Mouse (Mus musculus) embryo, embryonic 11 days (tissue): Measurements from ENCODE around the gene Tnik.

Experiments
- DNase-seq: peaks from one replicate; pipeline ENCODE4 v3.0.0-alpha.2; 2015

Tnik gene

DNA sequence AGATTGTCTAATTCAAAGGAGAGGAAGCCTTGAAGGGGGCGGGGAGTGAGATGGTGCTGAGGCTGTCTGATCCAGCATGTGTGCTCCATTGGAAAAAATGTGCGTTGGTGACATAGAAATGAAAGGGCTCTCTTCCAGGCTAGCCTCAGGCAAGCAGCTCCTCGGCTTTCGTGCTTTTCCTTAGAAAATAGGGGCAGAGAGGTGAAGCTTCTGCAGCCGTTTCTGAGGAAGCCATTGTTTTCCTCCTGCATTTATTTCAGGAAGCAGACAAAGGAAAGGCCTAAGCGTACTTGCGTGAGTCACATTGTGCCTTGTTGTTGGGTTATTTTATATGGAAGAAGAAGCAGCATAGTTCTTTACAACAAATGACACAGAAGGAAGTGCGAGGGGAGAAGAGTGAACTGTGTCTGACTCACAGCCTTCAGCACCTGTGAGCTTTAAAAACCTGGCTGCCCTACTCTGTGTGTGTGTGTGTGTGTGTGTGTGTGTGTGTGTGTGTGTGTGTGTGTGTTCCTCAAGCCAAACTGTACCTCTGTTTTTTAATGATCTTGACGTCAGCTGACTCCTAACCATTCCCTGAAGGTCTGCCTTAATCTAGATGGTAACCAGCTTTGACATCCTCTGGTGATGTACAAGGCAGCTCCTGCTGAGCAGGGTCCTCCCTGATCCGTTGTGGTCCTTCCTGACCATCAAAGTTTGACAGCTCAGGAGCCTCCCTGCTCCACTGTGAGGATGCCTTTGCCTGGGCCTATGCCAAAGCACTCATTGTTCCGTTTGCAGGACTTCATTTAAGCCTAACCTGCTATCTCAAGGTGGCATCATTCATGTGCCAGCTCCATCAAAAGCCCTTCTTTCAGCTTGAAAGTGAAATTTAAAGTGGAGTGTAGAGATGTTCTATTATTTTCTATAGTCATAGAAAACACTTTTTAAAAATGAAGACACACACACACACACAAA is 228.3 kb downstream of the Tnik start:
- peak; percentile 43 for DNase-seq

DNA sequence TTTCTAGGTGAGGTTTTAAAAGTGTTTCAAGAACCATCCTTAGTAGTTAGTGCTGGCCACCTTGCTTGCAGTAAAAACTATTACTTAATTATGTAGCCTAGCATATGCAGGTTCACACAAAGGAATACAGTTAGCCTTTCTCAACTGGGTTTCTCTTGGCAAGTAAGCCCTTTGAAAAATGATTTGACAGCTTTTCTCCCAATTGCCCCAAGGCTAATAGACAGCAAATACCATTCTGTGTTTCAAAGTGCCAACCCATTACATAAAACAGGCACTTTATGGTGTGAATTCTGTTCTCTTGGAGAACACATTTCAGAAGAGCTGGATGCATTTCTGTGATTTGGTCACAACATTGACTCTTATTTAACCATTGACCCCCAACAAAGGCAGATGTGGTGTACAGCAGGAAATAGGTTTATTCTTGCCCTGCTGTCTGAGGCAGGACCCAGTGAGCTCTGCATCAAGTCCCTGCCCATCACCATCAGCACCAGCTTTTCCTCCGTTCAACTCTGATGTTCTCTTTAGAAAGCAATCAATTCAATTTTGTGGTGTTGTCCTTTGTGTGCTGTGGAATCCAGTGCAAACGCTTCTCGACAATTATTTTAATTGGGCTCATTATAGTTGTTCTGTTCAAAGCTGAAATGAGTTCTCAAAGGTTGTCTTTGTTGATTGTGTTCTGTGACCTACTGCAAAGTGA is 233.9 kb downstream of the Tnik start:
- DNase-seq: no peak

DNA sequence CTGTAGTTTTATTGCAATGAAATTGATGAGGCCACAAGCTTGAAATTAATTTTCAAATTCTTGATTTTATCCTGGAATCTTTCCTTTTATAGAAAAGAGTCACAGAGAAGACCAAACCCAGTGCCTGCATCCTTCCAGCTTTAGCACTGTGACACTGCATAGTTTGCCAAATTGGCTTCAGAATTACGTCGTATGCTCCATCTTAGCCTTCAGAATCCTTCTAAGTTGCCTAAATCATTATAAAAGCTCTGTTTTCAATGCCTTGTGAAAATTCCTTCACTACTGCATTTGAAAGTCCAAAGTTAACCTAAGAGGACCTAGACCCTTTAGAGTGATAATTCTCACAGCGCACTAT is 234.5 kb downstream of the Tnik start:
- DNase-seq: no peak

DNA sequence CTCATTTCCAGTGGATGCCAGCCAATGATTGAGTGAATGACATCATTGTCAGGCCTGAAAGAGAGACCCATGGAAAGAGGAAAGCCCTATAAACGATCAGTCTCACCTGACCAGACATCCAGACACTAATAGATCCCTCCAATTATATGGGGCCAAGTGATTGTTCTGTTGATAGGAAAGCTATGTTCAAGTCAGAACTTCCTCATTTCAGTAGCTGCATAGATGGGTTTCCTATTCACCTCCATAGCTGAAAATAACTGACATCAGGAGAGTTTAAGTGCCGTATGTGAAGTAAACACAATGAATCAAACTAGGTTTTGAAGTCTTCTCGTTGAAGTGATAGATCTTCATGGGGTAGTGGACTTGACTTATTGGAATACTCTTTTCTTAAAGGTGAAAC is 239.7 kb downstream of the Tnik start:
- DNase-seq: no peak

DNA sequence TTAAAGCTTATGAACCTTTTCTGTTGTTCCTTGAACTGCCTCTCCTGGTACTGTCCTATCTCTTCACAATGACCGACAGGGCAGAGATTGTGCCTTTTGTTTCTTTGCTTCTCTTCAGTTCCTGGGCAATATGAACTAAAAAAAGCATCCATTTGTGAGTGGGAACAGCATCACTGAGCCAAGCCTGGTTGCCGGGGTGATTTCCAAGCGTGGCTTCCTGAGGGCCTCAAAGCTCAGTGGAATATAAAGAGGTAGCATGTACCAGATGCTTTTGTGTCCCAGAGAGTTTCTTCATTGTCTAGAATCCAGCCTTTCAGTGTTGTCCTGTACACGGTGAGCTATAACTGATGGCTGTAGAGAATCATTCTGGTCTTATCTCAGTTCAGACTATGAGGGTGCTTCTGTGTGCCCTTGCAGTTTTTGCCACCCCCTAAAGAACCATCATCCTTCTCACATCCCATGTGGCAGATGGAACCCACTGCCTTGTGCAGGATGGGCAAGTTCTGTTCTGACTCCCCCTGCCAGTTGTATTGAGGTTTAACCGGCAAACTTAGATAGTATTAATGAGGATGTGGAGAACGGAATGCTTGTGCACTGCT is 246.4 kb downstream of the Tnik start:
- DNase-seq: no peak

DNA sequence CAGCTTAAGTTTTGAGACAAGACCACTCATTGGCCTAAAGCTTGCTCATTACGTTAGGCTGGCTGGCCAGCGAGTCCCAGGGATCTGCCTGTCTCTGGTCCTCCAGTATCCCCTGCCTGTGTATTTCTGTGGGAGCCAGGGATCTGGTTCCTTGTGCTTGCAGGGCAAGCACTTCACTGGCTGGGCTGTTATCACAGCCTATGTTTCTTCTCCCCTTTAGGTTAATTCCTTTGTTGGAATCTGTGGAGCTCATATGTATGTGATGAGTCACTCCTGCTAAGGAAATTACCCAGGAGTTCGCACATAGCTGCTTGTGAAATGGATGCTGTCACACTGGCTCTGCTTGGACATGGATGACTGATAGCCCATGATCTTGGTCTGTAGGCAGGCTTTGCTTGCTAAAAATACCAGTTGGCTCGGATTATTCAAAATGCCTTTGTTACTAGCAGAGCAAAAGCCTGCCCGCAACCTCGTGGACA is 260.0 kb downstream of the Tnik start:
- peak; percentile 18 for DNase-seq

DNA sequence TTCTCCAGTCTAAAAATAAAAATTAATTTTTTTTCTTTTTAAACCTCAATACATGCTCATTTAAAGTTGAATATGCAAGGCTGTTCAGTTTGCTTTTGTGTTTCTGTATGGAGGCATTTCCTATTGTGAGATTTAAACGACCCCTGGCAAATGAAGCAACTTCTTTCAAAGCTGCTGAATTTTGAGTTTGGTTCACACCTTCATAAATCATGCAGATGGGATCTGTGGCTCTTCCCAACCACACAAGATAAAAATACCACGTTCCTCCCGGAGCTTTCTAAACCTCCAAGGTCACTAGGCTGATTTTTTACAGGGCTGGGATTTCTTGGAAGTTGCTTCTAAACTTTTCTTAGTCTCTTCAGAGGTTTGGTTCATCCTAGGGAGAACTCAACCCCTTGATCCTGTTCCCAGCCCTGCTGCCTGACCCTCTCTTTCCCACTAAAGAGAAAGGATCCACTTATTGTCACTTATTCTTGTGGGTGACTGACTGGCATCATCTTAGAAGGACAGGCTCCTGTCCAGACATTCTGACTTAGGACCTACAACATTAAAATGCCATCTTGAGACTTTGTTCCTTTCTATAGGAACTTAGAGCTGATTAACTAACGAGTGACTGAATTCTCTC is 260.6 kb downstream of the Tnik start:
- DNase-seq: no peak

DNA sequence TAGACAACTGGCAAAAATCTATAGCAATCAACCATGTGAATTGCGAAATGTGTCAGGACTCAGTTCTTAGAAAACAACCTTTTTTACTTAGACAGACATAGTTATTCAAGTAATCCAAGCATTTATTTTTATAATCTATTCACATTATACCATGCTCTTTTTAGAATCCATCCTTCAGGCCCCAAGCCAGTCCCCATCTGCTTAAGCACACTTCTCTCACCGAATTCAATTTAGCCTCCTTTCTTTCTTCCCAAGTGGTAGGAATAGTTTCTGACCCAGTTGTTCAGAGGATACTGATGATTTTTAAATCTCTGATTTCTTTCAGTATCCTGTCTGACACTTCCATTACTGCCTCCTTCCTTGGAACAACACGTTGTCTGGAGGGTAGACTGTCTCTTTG is 261.5 kb downstream of the Tnik start:
- DNase-seq: no peak

DNA sequence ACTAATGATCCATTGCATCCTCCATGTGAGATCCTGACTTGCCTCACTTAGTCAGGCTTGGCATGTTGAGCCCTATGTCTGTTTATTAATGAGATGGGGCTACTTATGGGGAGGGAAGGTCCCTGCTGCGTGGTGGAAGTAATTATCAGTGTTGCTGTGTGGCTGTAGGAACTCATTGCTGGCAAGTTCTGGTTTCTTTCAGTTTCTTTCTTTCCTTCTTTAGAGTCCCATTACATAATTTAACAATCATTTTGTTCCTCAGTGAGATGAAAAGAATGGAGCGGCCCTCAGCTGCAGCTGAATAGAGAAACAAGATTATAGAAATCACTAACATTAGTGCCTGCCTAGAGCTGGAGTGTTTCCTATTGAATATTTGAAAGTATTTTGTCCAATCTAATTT is 263.7 kb downstream of the Tnik start:
- DNase-seq: no peak

DNA sequence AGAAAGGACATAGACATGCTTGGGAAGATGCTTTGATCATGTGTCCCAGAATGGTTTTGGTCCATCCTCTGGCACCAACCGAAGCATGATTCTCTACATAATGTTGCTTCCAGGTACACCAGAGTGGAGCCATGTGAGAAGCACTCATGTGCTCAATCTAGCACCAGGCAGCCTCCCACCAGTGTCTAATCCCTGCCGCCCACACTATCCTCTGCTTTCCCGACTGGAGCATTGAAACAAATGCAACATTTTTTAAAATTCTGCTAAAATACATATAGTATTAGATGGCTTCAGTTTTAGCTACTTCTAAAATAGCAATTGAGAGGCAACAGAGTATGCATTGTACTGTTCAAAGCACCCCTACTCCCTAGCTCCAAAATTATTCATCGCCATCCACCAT is 264.2 kb downstream of the Tnik start:
- no peak for DNase-seq

DNA sequence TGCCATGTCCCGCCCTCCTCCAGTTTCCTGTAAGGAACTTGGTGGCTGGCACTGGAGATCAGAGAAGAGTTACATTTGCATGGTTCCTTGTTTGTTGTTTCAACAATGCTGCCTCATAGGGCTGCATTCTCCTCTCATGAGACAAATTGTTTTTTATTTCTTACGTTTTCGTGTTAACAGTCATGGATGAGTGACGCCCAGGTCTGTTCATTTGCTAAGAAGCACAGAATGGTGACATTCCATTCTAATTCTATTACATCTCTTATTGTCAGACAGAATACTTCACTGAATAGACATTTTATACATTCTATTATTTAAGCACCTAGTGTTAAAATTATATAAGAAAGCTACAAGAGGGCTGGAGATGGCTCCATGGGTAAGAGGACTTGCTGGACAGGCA is 266.5 kb downstream of the Tnik start:
- no peak for DNase-seq

DNA sequence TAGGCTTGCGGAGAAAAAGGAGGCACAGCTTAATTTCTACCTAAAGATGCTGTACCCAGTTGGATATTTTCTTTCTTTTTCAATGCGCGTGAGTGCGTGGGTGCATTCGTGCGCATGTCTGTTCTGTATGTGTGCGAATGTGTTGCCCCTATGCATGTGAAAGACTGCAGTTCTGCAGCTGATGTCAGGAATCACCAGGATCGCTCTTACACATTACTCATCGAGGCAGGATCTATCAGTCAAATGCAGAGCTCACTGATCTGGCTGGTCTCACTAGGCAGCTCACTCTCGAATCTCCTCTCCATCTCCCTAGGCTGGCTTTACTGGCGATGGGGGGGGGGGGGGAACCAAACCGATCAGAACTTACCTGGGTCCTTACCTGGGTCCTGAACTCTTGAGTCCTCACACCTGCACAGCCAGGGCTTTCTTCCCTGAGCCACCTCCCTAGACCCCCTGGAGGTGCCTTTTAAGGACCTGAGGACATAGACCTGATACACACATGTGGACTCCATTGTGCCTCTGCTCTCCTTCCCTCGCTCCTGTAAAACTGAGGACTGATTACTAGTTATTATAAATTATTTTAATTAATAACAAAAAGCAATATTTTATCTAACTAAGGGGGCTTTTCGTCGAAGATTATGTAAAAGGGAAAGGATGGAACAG is 268.4 kb downstream of the Tnik start:
- DNase-seq: no peak

DNA sequence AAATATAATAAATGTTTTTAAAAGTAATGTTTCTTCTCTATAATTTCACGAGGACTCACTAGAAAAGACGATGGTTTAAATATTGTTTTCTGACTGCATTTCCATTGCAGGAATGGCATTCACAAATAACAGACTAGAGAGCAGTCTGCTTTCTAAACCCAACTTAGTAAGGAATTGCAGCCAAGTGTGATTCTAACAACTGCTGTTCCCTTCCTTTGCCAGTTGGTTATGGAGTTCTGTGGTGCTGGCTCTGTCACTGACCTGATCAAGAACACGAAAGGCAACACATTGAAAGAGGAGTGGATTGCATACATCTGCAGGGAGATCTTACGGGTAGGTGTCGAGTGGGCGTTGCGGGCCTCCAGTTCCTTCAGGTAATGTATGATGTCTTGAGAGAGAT is 269.7 kb downstream of the Tnik start:
- no peak for DNase-seq

DNA sequence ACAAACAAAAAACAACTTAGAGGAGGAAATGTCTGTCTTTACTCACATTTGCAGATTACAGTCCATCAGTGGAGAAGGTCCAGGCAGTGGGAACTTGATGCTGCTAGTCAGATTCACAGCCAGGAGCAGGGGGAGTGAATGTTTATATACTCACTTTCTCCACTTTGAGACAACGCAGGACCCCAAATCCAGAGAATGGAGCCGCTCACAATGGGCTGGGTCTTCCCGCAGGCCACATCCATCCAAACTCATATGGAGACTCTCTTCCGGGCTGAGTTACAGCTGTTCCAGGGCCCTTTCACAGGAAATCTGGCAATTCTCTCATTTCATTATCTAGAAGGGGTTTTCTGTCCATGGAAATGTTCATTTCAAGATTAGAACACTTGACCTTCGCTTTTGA is 277.1 kb downstream of the Tnik start:
- DNase-seq: no peak

DNA sequence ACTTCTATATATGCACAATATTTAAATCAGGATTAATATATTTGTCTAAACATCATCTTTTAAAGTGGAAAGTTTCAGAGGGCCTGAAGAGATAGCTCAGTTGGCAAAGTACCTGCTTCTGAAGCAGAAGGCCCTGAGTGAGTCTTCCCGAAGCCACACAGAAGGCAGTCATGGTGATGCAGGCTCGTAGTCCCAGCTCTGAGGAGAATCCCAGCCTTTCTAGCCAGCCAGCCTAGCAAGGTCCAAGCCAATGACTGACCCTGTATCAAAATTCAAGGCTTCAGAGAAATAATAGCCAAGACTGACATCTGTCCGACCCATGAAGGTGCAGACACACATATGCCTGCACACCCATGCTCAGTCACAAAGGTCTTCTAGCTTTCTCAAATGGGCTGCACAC is 279.9 kb downstream of the Tnik start:
- no peak for DNase-seq

DNA sequence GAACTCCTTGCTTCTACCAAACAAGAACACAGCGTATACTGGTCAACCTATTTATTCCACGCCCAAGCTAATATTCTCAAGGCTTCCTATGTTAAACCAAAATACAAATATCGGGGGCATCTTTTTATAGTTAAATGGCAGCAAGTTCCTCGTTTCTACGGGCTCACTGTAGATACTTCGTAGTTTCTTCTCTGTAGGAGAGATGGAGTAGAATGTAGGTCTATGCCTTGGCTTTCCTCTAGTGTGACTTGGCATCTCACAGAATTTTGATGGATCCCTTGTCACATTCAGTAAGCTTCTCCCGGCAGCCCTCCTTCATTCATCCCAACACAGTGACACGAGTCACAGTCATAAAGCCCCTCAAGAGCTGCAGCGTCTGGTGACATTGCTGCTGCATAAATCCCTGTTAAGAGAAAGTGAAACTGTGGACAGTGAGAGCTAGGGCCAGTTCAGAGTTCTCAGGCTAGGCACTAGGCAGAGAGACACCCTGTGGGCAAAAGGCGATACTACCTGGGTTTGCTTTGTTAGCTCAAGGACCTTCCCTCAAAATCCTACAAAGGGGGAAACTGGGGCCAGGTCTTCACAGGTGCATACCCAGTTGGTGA is 280.5 kb downstream of the Tnik start:
- peak; percentile 55 for DNase-seq

DNA sequence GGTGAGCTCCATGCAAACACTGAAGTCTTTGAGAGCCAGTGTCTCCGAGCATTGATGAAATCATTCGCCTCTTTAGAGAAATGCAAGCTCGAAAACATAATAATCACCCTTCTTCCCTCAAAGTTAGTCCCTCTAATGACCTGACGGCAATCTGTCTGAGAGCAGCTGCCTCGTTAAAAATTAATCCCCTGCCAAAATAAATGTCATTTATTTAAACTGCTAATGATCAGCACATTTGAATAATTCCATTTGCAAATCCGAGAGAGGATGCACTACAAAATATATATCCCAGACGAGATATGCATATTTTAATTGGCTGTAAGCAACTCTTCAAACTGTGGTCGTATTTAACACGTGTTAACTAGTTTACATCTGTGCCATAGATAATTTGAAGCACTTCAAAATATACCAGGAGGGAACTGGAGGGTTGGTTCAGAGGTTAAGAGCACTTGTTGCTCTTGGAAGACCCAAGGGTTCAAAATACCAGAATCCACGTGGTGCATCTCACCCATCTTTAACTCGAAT is 281.4 kb downstream of the Tnik start:
- DNase-seq: no peak

DNA sequence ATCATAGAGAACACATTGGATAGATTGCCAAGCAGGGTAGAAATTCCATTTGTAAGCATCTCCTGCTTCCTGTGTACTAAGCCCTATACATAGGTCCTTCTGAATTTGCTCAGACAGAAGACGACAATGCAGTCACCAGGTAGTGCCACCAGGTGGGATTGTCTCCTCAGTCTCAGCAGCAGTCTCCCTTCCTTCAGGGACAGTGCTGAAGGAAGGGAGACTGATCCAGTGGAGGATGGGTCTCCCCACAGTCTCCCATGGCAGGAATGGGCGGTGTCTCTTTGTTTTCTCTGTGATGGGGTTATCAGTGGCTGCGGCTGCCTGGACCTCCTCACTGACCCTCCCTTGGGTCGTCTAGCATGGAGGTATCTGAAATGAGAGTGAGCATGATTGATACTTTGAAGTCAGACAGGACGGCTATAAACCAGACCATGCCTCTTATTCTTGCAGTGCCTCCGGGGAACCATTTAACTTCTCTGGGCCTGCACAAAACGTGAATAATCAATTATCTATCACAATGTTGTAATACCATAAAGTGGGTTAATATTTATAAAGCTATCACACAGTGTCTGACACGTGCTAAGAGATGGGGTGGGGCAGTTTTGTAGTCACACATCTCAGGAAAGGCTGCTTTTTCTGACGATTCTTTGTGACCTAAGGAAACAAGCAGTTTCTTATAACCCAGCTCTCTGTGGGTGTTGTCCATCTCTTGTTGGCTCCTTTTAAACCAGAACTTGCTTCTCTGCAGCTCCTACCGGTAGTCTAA is 285.1 kb downstream of the Tnik start:
- no peak for DNase-seq

DNA sequence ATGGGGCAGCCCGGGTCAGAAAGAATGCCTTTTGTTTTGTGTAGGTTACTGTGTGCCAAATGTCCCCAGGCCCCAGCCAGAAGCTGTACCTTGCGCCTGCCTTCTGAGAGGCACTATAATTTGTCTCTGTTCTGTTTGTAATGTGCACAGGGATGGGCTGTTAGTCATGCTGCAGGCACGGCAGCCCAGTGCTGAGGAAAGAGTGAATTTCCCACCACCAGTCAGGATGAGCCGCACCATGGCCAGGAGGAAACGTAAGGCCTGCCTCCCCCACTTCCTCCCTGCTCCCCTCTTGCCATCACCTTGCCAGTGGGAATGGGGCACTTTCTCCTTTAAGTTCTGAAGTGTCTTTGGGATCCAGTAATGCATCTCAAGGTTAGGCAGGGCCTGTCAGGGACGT is 286.4 kb downstream of the Tnik start:
- no peak for DNase-seq

DNA sequence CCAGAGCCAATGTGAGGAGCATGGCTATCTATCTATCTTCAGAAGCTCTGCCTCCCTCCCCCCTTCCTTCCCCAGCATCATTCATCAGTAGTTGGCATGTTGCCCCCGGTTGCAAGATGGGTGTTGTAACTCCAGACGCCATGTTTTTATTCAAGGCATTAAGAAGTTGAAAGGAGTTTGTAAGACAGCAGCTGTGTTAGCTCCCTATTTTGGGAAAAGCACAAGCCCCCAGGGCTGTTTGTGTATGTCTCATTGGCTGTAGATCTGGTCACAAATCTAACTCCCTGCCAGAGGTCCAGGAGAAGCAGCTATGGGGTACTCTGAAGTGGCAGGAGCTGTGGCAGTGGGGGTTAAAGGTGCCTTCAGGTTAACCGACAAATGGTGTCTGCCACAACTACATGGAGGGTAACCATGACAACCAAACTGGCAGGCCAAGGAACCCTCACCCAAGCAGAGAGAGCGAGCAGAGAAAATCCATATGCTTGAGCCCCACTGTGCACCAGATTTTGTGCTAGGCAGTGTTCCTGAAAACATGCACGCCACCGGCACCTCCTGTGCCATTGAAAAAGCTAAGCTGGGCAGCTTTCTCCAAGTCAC is 287.6 kb downstream of the Tnik start:
- no peak for DNase-seq

DNA sequence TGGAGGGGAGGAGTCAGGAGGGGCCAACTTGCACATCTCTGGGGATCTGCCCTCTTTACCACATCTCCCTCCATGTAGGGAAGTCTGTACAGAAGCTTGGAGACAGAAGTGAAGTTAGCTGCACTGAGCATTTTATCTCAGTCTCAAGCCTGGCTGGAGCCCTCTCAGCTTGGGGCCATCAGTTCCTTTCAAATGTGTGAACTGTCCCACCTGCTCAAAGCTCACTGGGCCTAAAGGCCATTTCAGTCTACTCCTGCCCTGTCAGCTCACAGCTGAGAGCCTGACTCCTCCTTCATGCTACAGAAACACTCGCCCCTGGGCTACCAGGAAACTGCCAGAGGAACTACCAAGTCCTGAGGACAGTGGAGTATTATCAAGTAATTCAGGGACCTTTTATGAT is 288.7 kb downstream of the Tnik start:
- no peak for DNase-seq
